Mouse (Mus musculus) hindbrain, embryonic 13.5 days (tissue): ENCODE results near the gene Ybx3. TPM values are rescaled to one million over a fixed set of nuclear protein-coding genes. Genes with fewer than 3 reads are reported as not detected.

Source experiments
- ATAC-seq: fragments of 200-750 bp; cut with Nextera tagmentation; 2 replicates; pipeline ENCODE4 v1.8.0; 2017; ENCODE audit warnings: moderate TSS enrichment; ENCODE audit not compliant: low FRiP score
- H3K27ac ChIP-seq: fragments of 300-500 bp; sonication (generic); 2 replicates; pipeline ENCODE4 v1.5.1; 2015; ENCODE audit warnings: inconsistent platforms, mild to moderate bottlenecking, moderate library complexity
- H3K27me3 ChIP-seq: fragments of 300-500 bp; sonication (generic); 2 replicates; pipeline ENCODE4 v1.6.1; 2015; ENCODE audit warnings: mild to moderate bottlenecking, inconsistent platforms
- H3K36me3 ChIP-seq: fragments of 300-500 bp; sonication (generic); 2 replicates; pipeline ENCODE4 v1.6.1; 2015; ENCODE audit warnings: mild to moderate bottlenecking, inconsistent platforms
- H3K4me1 ChIP-seq: fragments of 300-500 bp; sonication (generic); replicated peaks from 2 replicates; pipeline ENCODE4 v1.6.1; 2015; ENCODE audit warnings: inconsistent platforms
- H3K4me2 ChIP-seq: fragments of 300-500 bp; sonication (generic); 2 replicates; pipeline ENCODE4 v1.6.1; 2015; ENCODE audit warnings: inconsistent platforms, mild to moderate bottlenecking, moderate library complexity
- H3K4me3 ChIP-seq: fragments of 300-500 bp; sonication (generic); 2 replicates; pipeline ENCODE4 v1.5.1; 2015; ENCODE audit warnings: mild to moderate bottlenecking, inconsistent platforms
- H3K9ac ChIP-seq: fragments of 300-500 bp; sonication (generic); 2 replicates; pipeline ENCODE4 v1.6.1; 2015; ENCODE audit warnings: mild to moderate bottlenecking, inconsistent platforms
- H3K9me3 ChIP-seq: fragments of 300-500 bp; sonication (generic); 2 replicates; pipeline ENCODE4 v1.6.1; 2016; ENCODE audit warnings: inconsistent platforms
- WGBS: fragments of 180-500 bp; shearing (Covaris S2); methylation state at CpG from one replicate; pipeline ENCODE4 v1.1.7; 2015; 5-methylcytosine and 5-hydroxymethylcytosine counted together
- polyA plus RNA-seq: library from polyadenylated mRNA; unstranded; fragments of >200 nt; fragmentation: Nextera tagmentation; extraction: Ambion mirVana; gene quantifications from 2 replicates; pipeline ENCODE4 v1.2.1, GENCODE M21; 2015

Gene Ybx3
- polyA plus RNA-seq, 1 experiment from 2014 or later = 23.0 TPM

DNA sequence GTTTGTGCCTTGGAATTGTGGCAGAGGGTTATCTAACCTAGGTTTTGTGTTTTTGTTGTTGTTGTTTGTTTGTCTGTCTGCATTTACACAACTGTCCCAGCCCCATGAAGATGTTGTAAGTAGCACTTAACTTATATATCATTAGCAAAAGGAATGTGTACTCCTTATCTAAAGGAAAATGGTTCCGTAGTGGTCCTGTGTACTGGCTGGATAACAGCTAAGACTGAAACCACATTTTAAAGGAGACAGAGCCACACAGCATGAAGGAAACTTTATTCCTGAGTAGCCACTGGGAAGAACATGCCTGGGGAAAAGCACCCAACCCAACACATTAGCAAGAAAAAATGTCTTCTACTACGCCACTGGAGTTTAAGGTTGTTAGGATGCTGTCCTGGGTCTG lies 28.7 kb downstream of the Ybx3 start:
- no peak overlapping the region for H3K9ac ChIP-seq
- H3K4me1 ChIP-seq = no peaks in the 10 kb centered on the region
- no peak overlapping the region for H3K4me3 ChIP-seq
- no peak overlapping the region for H3K4me2 ChIP-seq
- 95% methylated on average over 2 of the region's 2 CpGs for WGBS
- H3K36me3 ChIP-seq = peaks cover 12% of the 10 kb centered on the region
- no peaks in the 10 kb centered on the region for H3K9me3 ChIP-seq
- no peaks in the 10 kb centered on the region for H3K27me3 ChIP-seq
- no peak for ATAC-seq
- no peak overlapping the region for H3K27ac ChIP-seq

DNA sequence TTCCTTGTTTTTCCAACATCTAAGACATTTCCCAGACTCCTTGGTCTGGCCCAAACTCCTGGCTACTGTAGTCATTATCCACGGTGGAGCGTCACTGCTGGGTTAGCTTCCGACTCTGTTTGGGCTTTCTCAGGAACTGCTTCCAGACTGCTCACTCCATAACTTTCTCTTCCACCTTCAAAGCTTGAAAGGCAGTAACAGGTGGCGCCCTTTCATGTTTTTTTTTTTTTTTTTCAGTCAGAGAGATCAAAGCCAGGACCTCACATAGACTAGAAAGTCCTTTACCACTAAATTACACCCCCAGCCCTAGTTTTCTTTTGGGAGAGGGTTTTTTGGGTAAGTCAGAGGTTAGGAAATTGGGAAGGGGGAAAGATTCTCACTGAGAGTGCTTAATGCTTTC lies 33.4 kb downstream of the Ybx3 start:
- 68% methylated on average over 4 of the region's 4 CpGs for WGBS
- ATAC-seq = no peak
- Histone ChIP-seq H3K4me3 (no peak overlapping the region), H3K4me1 (peaks cover 5% of the 10 kb centered on the region), H3K9ac (no peak overlapping the region), H3K36me3 (no peaks in the 10 kb centered on the region), H3K4me2 (no peak overlapping the region), H3K9me3 (no peaks in the 10 kb centered on the region), H3K27ac (no peak overlapping the region), H3K27me3 (no peaks in the 10 kb centered on the region)

DNA sequence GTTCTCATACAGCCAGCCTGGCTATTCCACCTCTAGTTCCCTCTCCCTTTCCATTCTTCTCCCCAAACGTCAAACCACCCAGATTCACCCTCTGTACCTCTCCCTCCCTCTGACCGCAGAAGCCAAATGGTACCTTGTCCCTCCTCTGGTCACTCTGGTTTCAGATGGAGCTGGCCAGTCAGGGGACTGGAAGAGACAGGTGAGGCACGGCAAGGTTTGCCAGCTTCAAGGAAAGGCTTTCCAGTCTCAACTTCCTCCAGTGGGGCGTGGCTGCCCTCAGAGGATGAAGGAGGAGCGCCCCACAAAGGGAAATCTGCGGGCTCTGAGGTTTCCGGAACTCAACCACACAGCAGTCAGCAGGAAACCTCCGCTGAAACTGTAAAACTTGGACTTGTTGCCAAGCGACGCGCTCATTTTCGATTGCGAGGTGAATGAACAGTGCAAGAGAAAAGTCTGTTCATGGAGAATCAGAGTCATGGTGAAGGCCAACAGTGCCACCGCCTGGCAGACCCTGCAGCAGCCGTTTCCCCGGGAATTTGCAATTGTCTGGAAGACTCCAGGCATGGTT lies 34.8 kb downstream of the Ybx3 start, which contains the start of gene Styk1:
Styk1 (minus strand) TSS at position 246 of the 568 bp plus-strand sequence.
- Histone ChIP-seq H3K4me1 (peaks cover 5% of the 10 kb centered on the region), H3K4me3 (peak within 1 kb of the TSS; percentile 35), H3K27ac (no peak within 1 kb of the TSS), H3K9ac (peak within 1 kb of the TSS; percentile 53), H3K27me3 (no peaks in the 10 kb centered on the region), H3K4me2 (peak within 1 kb of the TSS; percentile 63), H3K9me3 (no peaks in the 10 kb centered on the region), H3K36me3 (no peaks in the 10 kb centered on the region)
- ATAC-seq = peak; percentile 93
- WGBS = 3% methylated on average over 16 of the region's 16 CpGs

DNA sequence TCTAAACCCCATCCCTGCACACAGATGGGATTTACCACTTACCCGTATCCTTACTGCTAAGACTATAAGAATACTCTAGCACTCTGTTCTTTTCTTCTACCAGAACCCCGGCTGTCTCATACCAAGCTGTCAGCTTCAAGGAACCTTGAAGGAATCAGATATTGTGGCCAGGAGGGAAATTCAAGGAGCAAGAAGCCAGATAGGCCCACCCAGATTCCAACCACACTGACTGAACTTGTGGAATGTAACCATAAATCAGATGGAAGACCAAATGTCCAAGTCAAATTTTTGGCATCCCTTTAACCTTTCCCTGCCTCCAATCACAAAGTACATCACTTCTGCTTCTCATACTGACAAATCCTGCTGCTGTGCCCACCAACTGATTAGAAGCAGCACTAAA lies 41.2 kb downstream of the Ybx3 start:
- no peak overlapping the region for H3K9ac ChIP-seq
- no peak overlapping the region for H3K4me2 ChIP-seq
- H3K36me3 ChIP-seq = no peaks in the 10 kb centered on the region
- H3K27me3 ChIP-seq = no peaks in the 10 kb centered on the region
- ATAC-seq = no peak
- no peak overlapping the region for H3K4me3 ChIP-seq
- H3K4me1 ChIP-seq = no peaks in the 10 kb centered on the region
- no peak overlapping the region for H3K27ac ChIP-seq
- WGBS = 90% methylated on average over 2 of the region's 2 CpGs
- no peaks in the 10 kb centered on the region for H3K9me3 ChIP-seq

DNA sequence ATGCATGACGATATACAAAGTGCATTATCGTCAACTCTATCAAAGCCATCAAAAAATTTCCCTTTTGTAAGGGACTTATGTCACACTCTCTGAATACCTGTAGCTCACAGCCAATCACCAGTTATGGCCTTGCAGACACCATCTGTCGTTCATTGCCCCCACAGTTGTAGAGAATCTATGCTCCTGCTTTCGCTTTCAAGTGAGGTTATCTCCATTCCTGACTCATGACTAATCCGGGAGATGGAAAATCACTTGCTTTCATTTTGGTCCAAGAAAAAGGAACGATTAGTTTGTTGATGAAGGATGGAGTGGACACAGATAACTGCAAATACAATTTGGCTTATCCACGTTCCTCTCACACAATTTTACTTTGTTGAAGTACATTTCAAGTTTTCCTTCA lies 43.9 kb downstream of the Ybx3 start:
- Histone ChIP-seq H3K9ac (no peak overlapping the region), H3K4me1 (no peaks in the 10 kb centered on the region), H3K27me3 (no peaks in the 10 kb centered on the region), H3K4me2 (no peak overlapping the region), H3K9me3 (no peaks in the 10 kb centered on the region), H3K4me3 (no peak overlapping the region), H3K27ac (no peak overlapping the region), H3K36me3 (no peaks in the 10 kb centered on the region)
- WGBS = 84% methylated on average over 7 of the region's 7 CpGs
- ATAC-seq = no peak

DNA sequence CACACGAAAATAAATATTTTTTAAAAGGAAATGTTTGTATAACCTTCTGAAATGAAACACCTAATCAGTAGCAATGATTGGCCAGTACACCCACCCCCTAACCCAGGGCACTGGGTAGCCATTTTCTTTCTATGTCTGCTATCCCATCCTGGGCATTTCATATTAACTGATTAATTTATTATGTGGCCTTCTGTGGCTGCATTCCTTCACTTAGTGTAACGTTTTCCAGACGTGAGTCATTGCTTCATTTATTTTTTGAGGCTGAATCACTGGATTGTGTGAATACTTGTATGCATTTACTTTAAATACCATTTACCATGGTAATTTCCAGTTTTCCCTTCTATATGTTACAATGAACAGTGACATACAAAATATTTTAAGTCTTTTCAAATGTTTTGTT lies 48.2 kb downstream of the Ybx3 start:
- H3K9ac ChIP-seq = no peak overlapping the region
- H3K4me1 ChIP-seq = no peaks in the 10 kb centered on the region
- no peaks in the 10 kb centered on the region for H3K36me3 ChIP-seq
- ATAC-seq = no peak
- H3K4me2 ChIP-seq = no peak overlapping the region
- WGBS = 73% methylated on average over 3 of the region's 3 CpGs
- no peaks in the 10 kb centered on the region for H3K9me3 ChIP-seq
- no peak overlapping the region for H3K27ac ChIP-seq
- no peak overlapping the region for H3K4me3 ChIP-seq
- no peaks in the 10 kb centered on the region for H3K27me3 ChIP-seq

DNA sequence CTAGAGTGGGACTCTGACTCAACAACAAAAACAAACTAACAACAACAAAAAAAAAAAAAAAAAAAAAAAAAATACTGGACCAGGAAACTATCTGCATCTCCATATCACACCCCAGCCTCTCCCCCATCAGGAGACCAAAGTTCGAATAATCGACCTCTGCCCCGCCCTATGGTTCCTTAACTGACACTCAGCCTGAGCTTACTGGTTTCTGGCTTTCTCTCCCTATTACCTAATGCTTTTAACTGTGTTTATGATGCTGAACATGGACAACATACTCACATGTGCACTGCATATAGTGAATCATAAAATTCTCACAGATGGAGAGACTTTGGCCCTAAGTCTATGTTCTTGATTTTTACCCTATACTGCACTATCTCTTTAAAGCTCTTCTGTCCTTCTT lies 49.0 kb downstream of the Ybx3 start:
- ATAC-seq = no peak
- H3K36me3 ChIP-seq = no peaks in the 10 kb centered on the region

DNA sequence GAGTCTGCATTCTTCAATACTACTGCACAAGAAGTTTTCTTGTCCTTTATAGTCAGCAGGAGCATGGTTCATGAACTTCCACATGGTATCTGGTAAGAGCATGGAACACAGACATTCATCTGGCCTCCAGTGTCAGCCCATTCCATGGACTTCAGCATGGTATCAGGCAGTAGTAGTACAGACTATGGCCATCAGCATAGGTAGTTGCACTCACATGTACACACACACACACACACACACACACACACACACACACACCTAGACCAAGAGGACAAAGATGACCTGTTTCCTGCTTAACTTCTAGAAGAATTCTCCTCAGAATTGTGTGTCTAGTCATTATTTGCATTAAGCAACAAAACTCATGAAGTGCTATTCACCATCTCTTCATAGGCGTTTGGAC lies 49.5 kb downstream of the Ybx3 start:
- Histone ChIP-seq H3K9ac (no peak overlapping the region), H3K27me3 (no peaks in the 10 kb centered on the region), H3K4me2 (no peak overlapping the region)

More for the DNA sequence above, 49.0 kb downstream of the Ybx3 start:
- 84% methylated on average over 3 of the region's 3 CpGs for WGBS
- Histone ChIP-seq H3K9me3 (no peaks in the 10 kb centered on the region), H3K9ac (no peak overlapping the region), H3K27ac (no peak overlapping the region), H3K4me1 (no peaks in the 10 kb centered on the region), H3K27me3 (no peaks in the 10 kb centered on the region), H3K4me3 (no peak overlapping the region), H3K4me2 (no peak overlapping the region)

DNA sequence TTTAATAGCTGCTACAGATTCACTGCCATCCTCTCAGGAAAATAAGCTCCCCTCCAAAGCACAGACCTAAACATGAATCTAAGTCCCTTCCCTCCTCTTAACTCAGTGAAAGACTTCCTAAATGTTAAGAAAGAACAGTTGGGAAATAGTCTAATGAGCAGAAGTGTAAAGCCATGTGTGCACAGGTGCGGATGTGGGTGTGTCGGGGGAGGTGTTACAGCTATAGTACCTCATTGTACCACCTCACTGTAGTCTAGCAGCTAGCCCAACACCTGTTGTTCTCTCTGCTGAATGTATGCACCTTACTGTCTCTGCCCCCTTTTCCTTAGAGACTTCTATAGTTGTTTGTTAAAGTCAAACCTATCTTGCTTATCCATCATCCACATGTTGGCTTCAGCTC lies 61.2 kb downstream of the Ybx3 start:
- H3K4me3 ChIP-seq = no peak overlapping the region

More for the DNA sequence above, 49.5 kb downstream of the Ybx3 start:
- ATAC-seq = no peak
- H3K36me3 ChIP-seq = no peaks in the 10 kb centered on the region
- H3K4me1 ChIP-seq = no peaks in the 10 kb centered on the region
- no peaks in the 10 kb centered on the region for H3K9me3 ChIP-seq
- 88% methylated on average over 1 of the region's 1 CpGs for WGBS
- no peak overlapping the region for H3K4me3 ChIP-seq
- no peak overlapping the region for H3K27ac ChIP-seq

DNA sequence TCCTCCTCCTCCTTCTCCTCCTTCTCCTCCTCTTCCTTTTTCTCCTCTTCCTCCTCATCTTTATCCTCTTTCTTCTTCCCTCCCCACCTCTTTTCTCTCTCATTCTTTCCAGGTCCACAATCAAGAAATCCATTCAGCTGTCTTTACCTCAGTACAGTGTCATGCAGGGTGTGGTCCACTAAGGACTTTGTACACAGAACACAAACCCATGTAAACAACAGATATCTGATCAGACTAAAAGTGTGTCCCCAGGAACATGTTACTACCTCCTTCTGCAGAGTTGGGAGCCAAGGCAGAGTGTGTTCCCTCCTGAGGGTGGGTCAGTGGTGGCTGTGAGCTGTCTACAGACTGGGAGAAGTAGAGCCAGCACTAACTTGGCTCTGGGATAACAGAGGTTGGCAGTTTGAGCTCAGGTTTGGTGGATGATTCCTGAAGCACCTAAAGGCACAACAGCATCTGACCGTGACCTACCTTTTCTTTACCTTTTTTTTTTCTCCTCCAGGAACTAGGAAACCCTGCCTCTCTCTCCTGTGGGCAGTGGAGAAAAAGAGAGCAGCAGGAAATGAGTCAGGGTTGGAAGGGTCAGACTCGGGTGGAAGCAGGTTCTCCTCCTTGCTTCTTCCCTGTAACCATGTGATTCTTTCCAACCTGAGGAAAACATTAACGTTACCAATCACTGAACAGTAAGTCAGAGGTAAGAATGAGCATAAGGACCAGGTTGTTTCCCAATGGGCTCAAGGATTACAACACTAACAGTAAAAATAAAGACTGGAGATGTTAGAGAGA lies 66.2 kb downstream of the Ybx3 start:
- Histone ChIP-seq H3K36me3 (no peaks in the 10 kb centered on the region), H3K27ac (no peak overlapping the region), H3K9ac (no peak overlapping the region), H3K9me3 (no peaks in the 10 kb centered on the region), H3K4me2 (no peak overlapping the region), H3K4me3 (no peak overlapping the region), H3K27me3 (no peaks in the 10 kb centered on the region), H3K4me1 (no peaks in the 10 kb centered on the region)
- ATAC-seq = no peak
- WGBS = 80% methylated on average over 3 of the region's 3 CpGs

More for the DNA sequence above, 61.2 kb downstream of the Ybx3 start:
- H3K27ac ChIP-seq = no peak overlapping the region
- ATAC-seq = no peak
- 0 out of 2 replicates have a peak, but pooled peaks cover 2% of the 10 kb centered on the region for H3K9me3 ChIP-seq
- no peak overlapping the region for H3K4me2 ChIP-seq
- H3K9ac ChIP-seq = no peak overlapping the region
- H3K36me3 ChIP-seq = no peaks in the 10 kb centered on the region
- H3K27me3 ChIP-seq = no peaks in the 10 kb centered on the region
- no peaks in the 10 kb centered on the region for H3K4me1 ChIP-seq
- WGBS = 85% methylated on average over 2 of the region's 2 CpGs

DNA sequence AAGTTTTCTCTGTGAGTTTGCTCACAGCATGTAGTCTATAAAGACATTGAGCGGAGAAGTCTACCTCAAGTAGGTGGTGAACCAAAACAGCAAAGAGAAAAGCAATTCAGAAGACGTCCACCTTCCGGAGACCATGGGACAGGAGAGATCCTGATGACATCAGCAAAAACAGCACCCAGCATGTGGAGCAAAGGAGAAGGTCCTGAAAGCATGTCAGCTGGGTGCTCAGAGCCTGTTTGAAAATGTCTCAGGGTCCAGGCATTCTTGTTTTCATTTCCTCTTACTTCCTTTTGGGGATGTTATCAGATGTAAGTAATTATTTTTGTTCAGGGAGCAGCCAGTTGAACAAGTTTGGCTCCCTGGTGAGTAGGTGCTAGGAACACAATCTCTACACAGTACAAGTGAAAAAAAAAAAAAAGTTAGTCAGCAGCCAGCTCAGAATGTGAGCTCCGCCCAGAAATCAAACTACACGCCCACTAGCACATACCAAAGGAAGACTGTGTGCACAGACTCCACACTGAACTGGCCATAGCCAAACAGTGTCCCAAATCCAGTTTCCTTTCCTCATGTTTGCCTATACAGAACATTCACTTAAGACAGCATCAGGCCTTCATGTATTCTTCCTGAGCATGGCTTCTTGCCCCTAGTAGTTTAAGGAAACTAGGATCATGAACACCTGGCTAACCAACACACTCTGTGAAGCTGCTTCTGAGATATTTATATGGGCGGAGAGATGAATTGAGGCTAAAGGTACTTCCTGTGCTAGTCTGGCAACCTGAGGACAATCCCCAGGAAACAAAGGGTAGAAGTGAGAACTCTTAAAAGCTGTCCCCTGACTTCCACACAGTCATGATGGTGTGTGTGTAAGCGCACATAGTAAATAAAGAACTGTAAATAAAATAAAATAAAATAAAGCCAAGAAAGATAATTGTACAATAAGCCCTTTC lies 71.8 kb downstream of the Ybx3 start:
- WGBS = 87% methylated on average over 7 of the region's 7 CpGs
- Histone ChIP-seq H3K27ac (no peak overlapping the region), H3K9ac (no peak overlapping the region), H3K27me3 (no peaks in the 10 kb centered on the region), H3K4me3 (no peak overlapping the region), H3K4me1 (no peaks in the 10 kb centered on the region), H3K4me2 (no peak overlapping the region), H3K9me3 (no peaks in the 10 kb centered on the region), H3K36me3 (no peaks in the 10 kb centered on the region)
- no peak for ATAC-seq
